Mouse (Mus musculus): ENCODE results near the gene Katnb1. TPM values are rescaled to one million over a fixed set of nuclear protein-coding genes. Genes with fewer than 3 reads are reported as not detected.

The Katnb1 gene
- polyA plus RNA-seq (2017; shearing (Covaris generic)): 34.7 TPM

GRCm38 (mm10) chr8:95080381-95081341 lies at the start of gene Katnb1:
TSS of gene Katnb1 (plus strand) at chr8:95081186.

GRCm38 (mm10) chr8:95054927-95055510 lies 26.0 kb upstream of the Katnb1 start, which contains the start of gene Drc7:
TSS of gene Drc7 (plus strand) at chr8:95055103.

Other genes with a start within 250 kb of the Katnb1 start
- gene Coq9, start 242.9 kb upstream of the Katnb1 start, polyA plus RNA-seq (2017; shearing (Covaris generic)): 42.0 TPM
- gene Ciapin1, start 242.8 kb upstream of the Katnb1 start, polyA plus RNA-seq (2017; shearing (Covaris generic)): 107 TPM
- gene Polr2c, start 223.7 kb upstream of the Katnb1 start, polyA plus RNA-seq (2017; shearing (Covaris generic)): 90.3 TPM
- gene Dok4, start 204.9 kb upstream of the Katnb1 start, polyA plus RNA-seq (2017; shearing (Covaris generic)): 1.1 TPM
- not detected for gene Ccdc102a, start 163.1 kb upstream of the Katnb1 start, polyA plus RNA-seq (2017; shearing (Covaris generic))
- gene Adgrg5, start 157.5 kb upstream of the Katnb1 start, polyA plus RNA-seq (2017; shearing (Covaris generic)): not detected
- not detected for gene Adgrg1, start 106.4 kb upstream of the Katnb1 start, polyA plus RNA-seq (2017; shearing (Covaris generic))
- 4.8 TPM for gene Adgrg3, start 63.5 kb upstream of the Katnb1 start, polyA plus RNA-seq (2017; shearing (Covaris generic))
- 0.39 TPM for gene Drc7, start 26.1 kb upstream of the Katnb1 start, polyA plus RNA-seq (2017; shearing (Covaris generic))
- 0.39 TPM for gene Kifc3, start 121.6 kb downstream of the Katnb1 start, polyA plus RNA-seq (2017; shearing (Covaris generic))
- 0.13 TPM for gene Cngb1, start 225.4 kb downstream of the Katnb1 start, polyA plus RNA-seq (2017; shearing (Covaris generic))
- gene Tepp, start 229.4 kb downstream of the Katnb1 start, polyA plus RNA-seq (2017; shearing (Covaris generic)): not detected

Measured in effector memory CD4-positive, alpha-beta T cell, adult 7 months (primary cell).